Mouse (Mus musculus) cerebellum, postnatal 14 days (tissue): ENCODE data around the gene Foxp1.
A peak's percentile ranks its signal among the peaks of the same experiment; 100 is the strongest.

Experiments used
- DNase-seq, 2 experiments: peaks; one replicate each; pipeline ENCODE4 v3.0.0; 2021; ENCODE audit warnings: mixed read lengths in 2 of 2

Gene Foxp1

DNA sequence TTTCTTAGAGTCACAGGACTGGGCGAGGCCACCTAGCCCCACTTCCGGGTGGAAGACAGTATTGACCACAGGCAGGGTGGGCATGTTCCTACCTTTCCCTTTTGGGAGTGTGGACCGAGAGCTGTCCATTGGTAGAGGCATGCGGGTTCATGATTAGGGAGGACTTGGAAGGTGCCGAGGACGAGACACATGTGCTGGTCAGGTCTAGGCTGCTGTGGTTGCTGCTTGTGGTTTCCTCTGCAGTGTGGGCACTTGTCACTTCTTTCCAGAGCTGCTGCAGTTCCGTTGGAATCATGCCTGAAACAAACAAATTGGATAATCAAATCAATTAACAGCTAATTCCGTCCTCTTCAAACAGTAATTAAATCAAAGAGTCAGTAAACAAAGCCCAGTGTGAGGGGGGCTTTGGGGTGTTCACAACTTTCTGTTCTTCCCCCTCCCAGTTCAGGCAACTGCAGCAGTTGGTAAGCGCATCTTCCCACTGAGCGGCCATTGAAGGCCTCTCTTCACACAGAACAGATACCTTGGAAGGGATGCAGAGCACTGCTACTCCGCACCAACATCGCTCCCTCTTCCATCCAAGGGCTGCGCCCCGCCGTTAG, 519.3 kb downstream of the Foxp1 start:
- DNase-seq = no peak

DNA sequence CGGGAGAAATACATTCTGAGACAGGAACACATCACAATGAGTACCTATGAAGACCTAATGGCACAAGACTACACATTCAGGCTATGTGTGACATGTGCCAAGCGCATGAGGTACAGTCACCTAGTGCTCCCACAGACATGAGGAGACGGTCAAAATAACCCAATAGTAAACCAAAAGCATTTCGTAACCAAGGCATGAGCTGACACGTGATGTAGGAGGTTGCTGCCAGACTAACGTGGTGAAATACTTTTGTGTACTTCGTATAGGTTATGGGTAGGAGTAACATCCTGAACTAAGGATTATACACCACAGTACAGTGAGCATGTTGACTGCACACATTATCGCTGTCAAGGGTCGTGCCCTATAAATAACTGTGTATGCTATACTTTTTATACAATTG, 520.9 kb downstream of the Foxp1 start:
- no peak for DNase-seq

DNA sequence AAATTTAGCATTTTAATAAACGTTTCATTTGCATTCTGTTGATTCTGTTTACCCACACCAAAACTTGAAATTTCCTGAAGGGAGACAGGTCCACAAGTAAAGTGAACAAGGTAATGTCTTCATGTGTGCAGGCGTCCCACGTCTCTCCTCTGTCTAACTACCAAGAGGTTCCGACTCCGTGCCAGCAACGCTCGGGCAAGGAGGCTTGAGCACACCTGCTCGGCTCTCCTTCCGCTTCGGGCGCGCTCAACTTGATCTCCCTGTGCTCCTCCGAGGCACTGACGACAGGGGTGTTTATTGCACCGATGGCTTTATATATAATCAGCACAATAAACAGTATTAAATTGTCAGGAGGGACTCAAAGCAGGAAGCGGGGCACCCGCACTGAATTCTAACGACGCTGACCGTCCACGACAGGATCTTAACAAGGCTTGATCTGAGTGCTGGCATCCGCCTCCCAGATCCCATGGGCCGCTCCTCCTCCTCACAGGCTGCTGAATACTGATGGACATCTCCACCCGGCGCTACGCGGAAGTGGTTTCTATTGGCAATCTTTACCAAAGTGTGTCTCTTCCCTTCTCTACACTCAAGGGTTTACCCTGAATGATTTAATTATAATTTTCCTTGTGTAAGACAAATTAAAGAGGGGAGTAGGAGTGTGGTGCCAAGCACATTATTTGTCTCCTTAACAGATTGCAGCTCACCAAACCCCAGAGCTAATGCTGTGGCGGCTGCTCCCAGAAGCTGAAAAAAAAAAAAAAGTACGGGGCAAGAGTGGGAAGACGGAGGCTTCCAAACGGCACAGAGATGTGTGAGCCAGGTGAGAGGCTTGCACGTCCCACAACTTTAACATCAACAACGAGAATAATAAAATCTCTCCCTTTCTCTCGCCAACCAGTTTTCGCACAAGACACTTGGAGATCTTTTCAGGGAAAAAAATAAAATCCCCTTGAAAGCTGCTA, 523.3 kb downstream of the Foxp1 start:
- DNase-seq = peak; percentile 38 to 42

DNA sequence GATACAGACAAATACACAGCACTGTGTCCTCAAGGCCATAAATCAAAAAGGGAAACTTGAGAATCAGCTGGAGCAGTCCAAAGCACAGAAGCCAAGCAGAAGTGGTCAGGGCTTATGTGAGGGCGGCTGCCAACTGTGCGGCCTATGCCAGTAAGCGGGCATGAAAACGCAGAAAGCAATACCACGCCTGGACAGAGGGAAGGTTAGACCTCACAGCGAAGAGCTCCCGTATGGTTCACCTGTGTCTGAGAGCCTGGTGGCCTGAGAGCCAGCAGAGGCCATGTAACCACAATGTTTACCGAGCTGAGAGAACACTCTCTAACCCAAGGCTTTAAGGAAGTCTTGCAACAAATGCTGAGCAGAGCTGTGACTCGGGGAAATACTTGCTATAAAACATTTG, 524.8 kb downstream of the Foxp1 start:
- no peak for DNase-seq

- DNase-seq = no peak
Measured at GRCm38 (mm10) chr6:98996822-98997221, 525.7 kb downstream of the Foxp1 start.

GRCm38 (mm10) chr6:98996346-98996745, 526.2 kb downstream of the Foxp1 start:
- DNase-seq = no peak

- DNase-seq = no peak
Measured at GRCm38 (mm10) chr6:98995681-98996080, 526.8 kb downstream of the Foxp1 start.

GRCm38 (mm10) chr6:98994902-98995301, 527.6 kb downstream of the Foxp1 start:
- DNase-seq = no peak

- peak; percentile 26 to 49 for DNase-seq
Measured at GRCm38 (mm10) chr6:98994104-98994787, 528.3 kb downstream of the Foxp1 start.

DNA sequence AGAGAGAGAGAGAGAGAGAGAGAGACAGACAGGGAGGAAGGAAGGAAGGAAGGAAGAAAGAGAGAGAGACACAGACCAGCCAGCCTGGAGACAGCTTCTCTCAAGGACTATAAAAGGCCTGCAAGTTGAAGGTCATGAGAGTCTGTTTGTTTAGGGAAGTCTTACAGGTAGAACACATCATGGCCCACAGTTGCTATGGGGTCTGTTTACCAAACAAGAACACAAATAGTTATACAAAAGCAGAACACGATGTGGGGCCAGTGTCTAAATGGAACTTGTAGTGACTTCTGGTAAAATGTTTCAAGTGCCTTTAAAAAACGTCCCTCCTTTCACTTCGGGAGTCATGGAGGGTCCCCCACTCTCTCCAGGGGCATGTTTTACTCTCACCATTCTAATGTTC, 529.3 kb downstream of the Foxp1 start:
- no peak for DNase-seq

- DNase-seq = no peak
Measured at GRCm38 (mm10) chr6:98992772-98993147, 529.8 kb downstream of the Foxp1 start.

DNA sequence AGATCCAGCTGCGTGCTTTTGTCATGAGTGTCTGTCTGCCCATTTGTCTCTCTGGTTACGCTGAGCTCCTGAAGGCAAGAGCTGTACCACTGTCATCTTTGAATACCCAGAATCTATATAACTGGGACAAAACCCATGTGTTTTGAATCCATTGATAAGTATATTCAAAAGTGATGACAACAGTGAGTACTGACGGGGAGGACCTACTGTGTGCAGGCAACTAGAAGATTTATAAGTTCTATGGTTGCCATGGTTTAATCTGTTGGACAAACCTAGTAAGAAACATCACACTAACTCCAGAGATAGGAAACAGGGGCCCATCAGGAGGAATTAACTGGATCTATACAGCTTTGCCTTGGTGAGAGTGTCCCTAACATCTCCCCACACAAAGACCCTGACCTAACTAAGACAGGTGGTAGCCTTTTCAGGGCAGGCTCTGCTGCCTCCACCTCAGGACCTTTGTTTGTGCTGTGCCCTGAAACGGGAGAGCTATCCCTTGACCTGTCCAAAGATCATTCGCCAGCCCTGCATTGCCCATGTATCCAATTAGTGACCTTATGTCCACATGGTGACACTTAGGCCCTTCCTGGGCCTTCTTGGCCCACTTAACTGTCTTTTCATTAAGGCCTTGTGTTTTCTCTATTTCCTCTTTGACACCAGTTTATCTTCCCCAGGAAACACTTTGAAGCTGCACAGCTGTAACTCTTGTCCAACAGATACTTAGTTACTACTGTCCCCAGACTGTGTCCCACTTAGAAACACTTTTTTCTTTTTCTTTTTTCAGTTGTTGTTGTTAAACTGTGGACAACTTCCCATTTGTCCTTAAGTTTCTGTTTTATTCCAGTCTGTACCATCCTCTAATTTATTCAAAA, 530.4 kb downstream of the Foxp1 start:
- DNase-seq = no peak

DNA sequence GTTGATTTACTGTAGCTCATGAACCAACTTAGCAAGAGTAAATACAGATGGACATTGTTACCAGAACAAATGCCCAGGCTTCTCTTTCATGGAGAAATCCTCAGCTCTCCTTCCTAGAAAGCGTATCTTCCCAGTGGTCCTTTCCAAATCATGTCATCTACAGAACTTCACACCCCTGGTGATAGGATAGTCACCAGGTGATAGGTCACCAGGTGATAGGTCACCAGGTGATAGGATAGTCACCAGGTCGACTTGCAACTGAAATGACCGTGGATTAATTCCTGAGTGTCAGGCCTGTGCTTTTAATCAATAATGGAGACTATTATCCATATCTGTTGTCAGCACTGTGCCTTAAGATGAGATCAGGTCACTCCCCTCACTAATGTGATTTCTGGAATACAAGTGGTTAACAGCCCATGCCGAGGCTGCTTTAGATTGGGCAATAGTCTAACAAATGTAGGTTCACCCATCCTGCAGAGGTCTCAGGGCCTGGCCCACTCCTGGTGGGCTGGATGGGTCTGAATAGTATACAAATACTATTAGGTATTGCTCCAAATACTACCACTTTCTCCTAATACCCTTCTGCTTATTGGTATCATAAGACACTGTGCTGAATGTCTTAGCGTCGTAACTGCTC, 534.9 kb downstream of the Foxp1 start:
- DNase-seq = no peak

DNA sequence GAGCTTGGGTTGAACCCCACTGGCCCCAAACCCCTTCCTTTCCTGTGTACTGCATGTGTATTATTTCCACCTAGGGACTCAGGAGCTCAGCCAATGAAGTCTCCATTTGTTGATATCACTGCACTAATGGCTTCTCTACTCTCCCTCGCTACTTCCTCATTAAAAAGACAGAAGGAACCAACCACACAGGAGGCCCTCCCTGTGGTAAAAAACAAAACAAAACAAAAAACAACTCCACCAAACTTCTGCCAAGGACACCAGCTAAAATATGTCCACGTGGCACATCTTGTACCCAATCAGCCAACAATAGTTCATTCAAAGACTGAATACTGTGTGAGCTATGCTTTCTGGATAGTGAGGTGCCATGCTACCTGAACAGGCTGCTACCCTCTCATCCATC, 537.1 kb downstream of the Foxp1 start:
- no peak for DNase-seq

DNA sequence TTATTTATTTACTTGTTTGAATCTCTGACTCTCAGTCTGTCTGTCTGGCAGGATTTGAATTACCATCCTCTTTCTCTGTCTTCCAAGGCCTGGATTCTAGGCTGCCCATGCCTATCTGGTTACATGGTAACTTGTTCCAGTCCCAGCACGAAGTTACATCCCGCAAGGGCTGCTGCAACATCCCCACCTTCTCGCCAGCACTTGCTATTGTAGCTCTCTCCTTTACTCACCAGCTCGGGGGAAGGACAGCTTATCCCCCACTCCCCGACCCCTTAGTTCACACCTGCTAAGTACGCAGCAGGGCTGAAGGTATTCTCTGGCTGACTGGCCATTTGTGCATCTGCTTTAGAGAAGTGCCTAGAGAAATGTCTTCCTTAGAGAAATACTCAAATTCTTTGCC, 537.9 kb downstream of the Foxp1 start:
- no peak for DNase-seq

DNA sequence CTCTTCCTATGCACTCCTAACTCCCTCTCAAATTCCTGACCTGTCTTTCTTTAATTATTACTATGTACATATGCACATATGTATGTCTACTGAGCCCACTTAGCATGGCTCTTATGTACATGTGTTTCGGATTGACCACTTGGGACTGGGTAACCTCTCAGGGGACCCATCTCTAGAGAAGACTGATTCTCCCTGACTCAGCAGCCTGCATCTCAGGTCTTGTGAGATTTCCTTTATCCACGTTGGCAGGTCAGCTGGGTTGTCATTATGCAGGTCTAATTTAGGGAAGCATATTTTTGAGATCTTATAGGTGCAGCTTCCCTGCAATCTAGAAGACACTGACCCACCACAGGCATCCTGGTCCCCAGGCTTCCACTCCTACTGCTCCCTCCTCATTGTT, 538.5 kb downstream of the Foxp1 start:
- no peak for DNase-seq

DNA sequence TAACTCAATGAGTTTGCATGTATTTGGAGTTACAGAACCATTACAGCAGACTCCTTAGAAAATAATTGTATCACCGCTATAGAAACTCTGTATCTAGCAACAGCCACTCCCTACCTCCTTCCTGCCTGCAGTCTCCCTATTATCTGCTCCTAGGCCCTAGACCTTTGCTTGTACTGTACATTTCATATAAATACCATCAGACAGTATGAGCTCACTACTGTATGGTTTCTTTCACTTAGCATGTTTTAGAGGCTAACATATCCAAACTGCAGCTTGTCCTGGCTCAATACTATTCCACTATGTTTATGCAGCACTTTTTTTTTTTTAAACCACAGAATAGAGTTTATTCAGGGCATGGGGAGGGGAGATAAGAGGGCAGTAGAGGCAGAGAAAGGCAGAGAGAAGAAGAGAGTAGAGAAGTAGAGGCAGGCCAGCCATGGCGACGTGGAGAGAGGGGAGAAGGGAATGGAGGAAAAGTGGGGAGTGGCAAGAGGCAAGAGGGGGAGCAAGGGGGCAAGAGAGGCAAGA, 539.1 kb downstream of the Foxp1 start:
- DNase-seq = no peak

- DNase-seq = no peak
Measured at GRCm38 (mm10) chr6:98981265-98981664, 541.3 kb downstream of the Foxp1 start.

- DNase-seq = no peak
Measured at GRCm38 (mm10) chr6:98980432-98980831, 542.1 kb downstream of the Foxp1 start.

DNA sequence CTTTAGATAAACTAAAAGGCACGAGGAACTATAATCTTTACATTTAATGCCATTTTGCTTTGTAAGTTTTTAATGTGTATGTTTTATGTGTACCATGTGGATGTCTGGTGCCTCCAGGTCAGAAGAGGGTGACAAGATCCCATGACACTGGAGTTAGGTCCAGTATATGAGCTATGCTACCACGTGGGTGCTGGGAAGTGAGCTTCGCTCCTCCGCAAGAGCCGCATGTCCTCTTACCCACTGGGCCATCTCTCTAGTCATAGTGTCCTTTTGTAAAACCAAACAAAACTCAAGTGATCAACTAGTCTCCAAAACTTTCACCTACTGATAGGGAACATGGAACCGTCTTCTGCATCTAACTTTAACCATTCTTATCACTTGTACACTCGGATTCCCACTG, 542.5 kb downstream of the Foxp1 start:
- no peak for DNase-seq

DNA sequence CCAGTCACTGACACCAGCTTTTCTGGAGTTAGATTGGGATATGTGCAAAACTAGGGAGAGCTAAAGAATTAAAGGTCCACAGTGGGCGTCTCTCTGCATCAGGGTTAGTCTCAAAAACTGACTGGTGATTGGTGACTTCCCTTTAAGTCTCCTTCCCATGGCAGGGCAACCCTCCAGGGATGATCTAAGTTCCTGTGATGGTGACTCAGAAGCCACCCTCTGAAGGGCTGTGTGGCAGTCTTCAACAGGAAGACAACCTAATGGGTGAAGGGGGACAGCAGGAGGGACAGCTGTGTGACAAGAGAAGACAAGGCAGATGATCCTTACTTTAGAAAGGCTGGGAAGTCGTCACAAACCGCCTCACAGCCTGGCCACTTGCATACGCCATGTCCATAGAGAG, 544.7 kb downstream of the Foxp1 start:
- DNase-seq = no peak

DNA sequence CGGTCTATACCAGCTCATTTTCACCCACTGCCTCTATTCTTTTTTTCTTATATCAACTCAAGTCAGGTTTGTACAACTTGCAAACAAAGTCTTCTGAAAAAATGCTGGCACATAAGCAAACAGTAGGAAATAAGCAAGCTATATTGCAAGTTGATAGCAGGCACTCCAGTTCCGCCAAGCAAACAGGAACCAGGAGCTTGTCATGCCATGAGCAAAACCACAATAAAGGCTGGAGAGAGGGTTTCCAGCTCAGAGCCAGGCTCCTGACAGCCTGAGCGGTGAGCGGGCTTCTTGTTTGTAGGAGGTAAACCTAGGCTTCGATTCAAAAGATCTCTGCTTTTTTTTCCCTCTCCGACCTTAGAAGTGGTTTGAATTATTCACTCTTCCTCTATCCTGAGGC, 546.6 kb downstream of the Foxp1 start:
- no peak for DNase-seq
